Comparison of ENCODE assay signal across 23 mouse cellular contexts in the genomic region with DNA sequence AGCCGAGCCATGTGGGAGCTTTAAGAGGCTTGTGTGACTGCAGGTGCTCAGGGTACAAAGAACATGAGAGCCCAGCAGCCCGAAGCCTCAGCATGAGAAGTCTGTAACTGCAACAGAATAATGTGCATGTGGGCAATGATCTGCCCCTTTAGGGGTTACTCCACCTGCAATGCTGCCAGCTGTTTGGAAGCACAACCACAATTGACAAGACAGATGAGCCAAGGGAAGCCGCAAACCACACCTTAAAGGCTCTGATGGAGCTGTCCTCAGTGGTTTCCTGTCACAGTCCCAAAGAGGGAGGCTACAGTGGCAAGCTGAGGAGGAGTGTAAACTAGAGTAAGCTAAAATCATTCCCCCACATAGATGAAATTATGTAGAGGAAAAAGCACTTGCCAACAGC. TPM values are rescaled to one million over a fixed set of nuclear protein-coding genes. Genes with fewer than 3 reads are reported as not detected.
DNase-seq lines count a peak whose midpoint lies in the region; ATAC-seq and TF ChIP-seq lines count a peak whose summit lies in the region.
"Had no signal": no experiment of that assay in that cellular context is flagged by ENCODE, and none has a peak within 500 bp of the region (broad histone marks: within the 10 kb centered on the region; RNA-seq: fewer than 3 reads in every experiment).

No protein-coding gene starts in this region.

- DNase-seq in midbrain, embryonic 11.5 days (ENCODE audit: low spot score, missing footprints), result no peak
- DNase-seq in thymus, adult 2 months, result peak; percentile 84
- DNase-seq in lung, adult 2 months, result no peak
- DNase-seq in liver, embryonic 11.5 days (ENCODE audit: low spot score), result no peak
- DNase-seq: adrenal gland, adult 8-10 months; cerebellum, adult 11 months; forebrain, postnatal 0 days; heart, postnatal 14 days; kidney, postnatal 4 days; lung, postnatal 10 days had no signal

- H3K4me2 ChIP-seq in midbrain, embryonic 12.5 days (replicated peaks), result no peak overlapping the region
- no peak overlapping the region for H3K4me2 ChIP-seq in midbrain, embryonic 11.5 days
- H3K4me2 ChIP-seq in liver, embryonic 11.5 days, result no peak overlapping the region
- H3K4me2 ChIP-seq: embryonic facial prominence, embryonic 12.5 days; limb, embryonic 13.5 days; liver, embryonic 15.5 days; neural tube, embryonic 15.5 days had no signal

- no peak overlapping the region for H3K27ac ChIP-seq in midbrain, embryonic 12.5 days (replicated peaks)
- H3K27ac ChIP-seq in midbrain, embryonic 11.5 days (ENCODE audit: low read depth, low read length), result no peak overlapping the region
- H3K27ac ChIP-seq in thymus, adult 2 months (ENCODE audit: control insufficient read depth, insufficient read depth, low read length), result peak overlapping the region; percentile 80
- no peak overlapping the region for H3K27ac ChIP-seq in liver, embryonic 11.5 days (ENCODE audit: low read depth, low read length)
- H3K27ac ChIP-seq: embryonic facial prominence, embryonic 12.5 days; heart, embryonic 10.5 days; hindbrain, postnatal 0 days; limb, embryonic 13.5 days; liver, embryonic 15.5 days; neural tube, embryonic 15.5 days had no signal

- no peaks in the 10 kb centered on the region for H3K4me1 ChIP-seq in midbrain, embryonic 12.5 days
- H3K4me1 ChIP-seq in midbrain, embryonic 11.5 days (ENCODE audit: control insufficient read depth, insufficient read depth, low read length), result no peaks in the 10 kb centered on the region
- peaks cover 27% of the 10 kb centered on the region for H3K4me1 ChIP-seq in thymus, adult 2 months (replicated peaks; ENCODE audit: control insufficient read depth, insufficient read depth, low read length)
- H3K4me1 ChIP-seq in lung, adult 2 months (ENCODE audit: control insufficient read depth, insufficient read depth, low read length), result no peaks in the 10 kb centered on the region
- no peaks in the 10 kb centered on the region for H3K4me1 ChIP-seq in liver, embryonic 11.5 days (replicated peaks; ENCODE audit: control insufficient read depth, insufficient read depth, low read length)
- H3K4me1 ChIP-seq: embryonic facial prominence, embryonic 12.5 days; heart, embryonic 10.5 days; limb, embryonic 13.5 days; neural tube, embryonic 15.5 days had no signal

- WGBS in midbrain, embryonic 12.5 days, result 89% methylated on average over 3 of the region's 3 CpGs
- 93% methylated on average over 3 of the region's 3 CpGs for WGBS in midbrain, embryonic 11.5 days
- 5% methylated on average over 3 of the region's 3 CpGs for WGBS in thymus, adult 2 months
- WGBS in lung, adult 2 months, result 76% methylated on average over 3 of the region's 3 CpGs
- 66% methylated on average over 3 of the region's 3 CpGs for WGBS in liver, embryonic 11.5 days

- ATAC-seq in midbrain, embryonic 12.5 days (ENCODE audit: low FRiP score, low read depth), result no peak
- no peak for ATAC-seq in midbrain, embryonic 11.5 days (ENCODE audit: low FRiP score)
- peak; percentile 96 for ATAC-seq in granulocyte monocyte progenitor cell, adult 5-6 weeks (replicated peaks; ENCODE audit: poor library complexity, severe bottlenecking)
- no peak for ATAC-seq in erythroblast, adult 5-6 weeks (replicated peaks; ENCODE audit: low FRiP score, poor library complexity, severe bottlenecking)
- no peak for ATAC-seq in liver, embryonic 11.5 days (replicated peaks; ENCODE audit: low FRiP score)
- ATAC-seq: forebrain, postnatal 0 days; hindbrain, postnatal 0 days had no signal

- 0 out of 2 replicates have a peak overlapping the region, but pooled peaks have one; percentile 16 for H3K9ac ChIP-seq in midbrain, embryonic 12.5 days (replicated peaks)
- H3K9ac ChIP-seq in midbrain, embryonic 11.5 days (ENCODE audit: low read length), result no peak overlapping the region
- H3K9ac ChIP-seq in liver, embryonic 11.5 days (ENCODE audit: low read depth, low read length), result no peak overlapping the region
- H3K9ac ChIP-seq: embryonic facial prominence, embryonic 12.5 days; forebrain, postnatal 0 days; limb, embryonic 13.5 days; liver, embryonic 15.5 days; neural tube, embryonic 15.5 days had no signal

- no peaks in the 10 kb centered on the region for H3K27me3 ChIP-seq in midbrain, embryonic 12.5 days
- no peaks in the 10 kb centered on the region for H3K27me3 ChIP-seq in midbrain, embryonic 11.5 days (ENCODE audit: control insufficient read depth, insufficient read depth, low read length)
- H3K27me3 ChIP-seq in thymus, adult 2 months (ENCODE audit: control insufficient read depth, insufficient read depth, low read length), result no peaks in the 10 kb centered on the region
- no peaks in the 10 kb centered on the region for H3K27me3 ChIP-seq in liver, embryonic 11.5 days (replicated peaks; ENCODE audit: control insufficient read depth, insufficient read depth, low read length)
- H3K27me3 ChIP-seq: embryonic facial prominence, embryonic 12.5 days; limb, embryonic 13.5 days; liver, embryonic 15.5 days; neural tube, embryonic 15.5 days had no signal

- H3K9me3 ChIP-seq in midbrain, embryonic 12.5 days, result no peaks in the 10 kb centered on the region
- H3K9me3 ChIP-seq in midbrain, embryonic 11.5 days (ENCODE audit: control insufficient read depth, low read length), result no peaks in the 10 kb centered on the region
- no peaks in the 10 kb centered on the region for H3K9me3 ChIP-seq in liver, embryonic 11.5 days (ENCODE audit: control insufficient read depth, low read length)
- H3K9me3 ChIP-seq: embryonic facial prominence, embryonic 12.5 days; heart, embryonic 10.5 days; limb, embryonic 13.5 days; liver, embryonic 15.5 days; neural tube, embryonic 15.5 days had no signal

- no peak overlapping the region for H3K4me3 ChIP-seq in midbrain, embryonic 12.5 days
- H3K4me3 ChIP-seq in midbrain, embryonic 11.5 days (ENCODE audit: low read depth, low read length), result no peak overlapping the region
- H3K4me3 ChIP-seq in thymus, adult 2 months (ENCODE audit: control insufficient read depth, insufficient read depth, low read length), result no peak overlapping the region
- H3K4me3 ChIP-seq in lung, adult 2 months (replicated peaks; ENCODE audit: extremely low read depth, low read depth, low read length), result no peak overlapping the region
- H3K4me3 ChIP-seq in liver, embryonic 11.5 days (ENCODE audit: low read depth, low read length), result no peak overlapping the region
- H3K4me3 ChIP-seq: embryonic facial prominence, embryonic 12.5 days; heart, embryonic 10.5 days; limb, embryonic 13.5 days; liver, embryonic 15.5 days; neural tube, embryonic 15.5 days had no signal

- no peak for TF ChIP-seq POLR2A in thymus, adult 2 months (IDR thresholded peaks at IDR 0.05; ENCODE audit: control insufficient read depth, extremely low read depth, insufficient read depth, low read length, poor library complexity)
- TF ChIP-seq POLR2A in lung, adult 2 months (IDR thresholded peaks at IDR 0.05; ENCODE audit: borderline replicate concordance, extremely low read depth, low read depth, low read length), result no peak

- no peak for TF ChIP-seq CTCF in thymus, adult 2 months (IDR thresholded peaks at IDR 0.05; ENCODE audit: borderline replicate concordance, control insufficient read depth, extremely low read depth, insufficient read depth, low read length, poor library complexity)
- no peak for TF ChIP-seq CTCF in lung, adult 2 months (IDR thresholded peaks at IDR 0.05; ENCODE audit: insufficient read depth, low read length)

- H3K36me3 ChIP-seq in midbrain, embryonic 12.5 days, result no peaks in the 10 kb centered on the region
- H3K36me3 ChIP-seq in midbrain, embryonic 11.5 days (ENCODE audit: control insufficient read depth, insufficient read depth, low read length), result no peaks in the 10 kb centered on the region
- no peaks in the 10 kb centered on the region for H3K36me3 ChIP-seq in thymus, adult 2 months (ENCODE audit: control insufficient read depth, insufficient read depth, low read length)
- no peaks in the 10 kb centered on the region for H3K36me3 ChIP-seq in liver, embryonic 11.5 days (ENCODE audit: control insufficient read depth, insufficient read depth, low read length)
- H3K36me3 ChIP-seq: embryonic facial prominence, embryonic 12.5 days; heart, embryonic 10.5 days; limb, embryonic 13.5 days; liver, embryonic 15.5 days; neural tube, embryonic 15.5 days had no signal

RNA-seq across cellular contexts. Expression of a gene that starts 10.5 kb away (rescaled TPM):
- 0.07 and 0.14 TPM in 2 replicates for polyA plus RNA-seq in midbrain, embryonic 12.5 days (2016; fragmentation: Nextera tagmentation; extraction: Ambion mirVana)
- 0.12 TPM in 1 of 2 replicates, not detected in the other for polyA plus RNA-seq in midbrain, embryonic 11.5 days (2014; fragmentation: Nextera tagmentation; extraction: Ambion mirVana)
- total RNA-seq in granulocyte monocyte progenitor cell, adult 5-6 weeks (2014; fragmentation: Nextera tagmentation), result not detected in 2 replicates
- total RNA-seq in granulocyte monocyte progenitor cell, adult 5-6 weeks (2017), result not detected in 2 replicates
- 0.18 and 0.23 TPM in 2 replicates for polyA plus RNA-seq in thymus, adult 2 months (2012; rRNA removed)
- 0.05 and 0.06 TPM in 2 replicates for polyA plus RNA-seq in lung, adult 2 months (2012; rRNA removed)
- total RNA-seq in erythroblast, adult 5-6 weeks (2015; ENCODE audit: low replicate concordance), result 1.7 TPM in 1 of 2 replicates, not detected in the other
- 1.4 TPM in 1 of 2 replicates, not detected in the other for total RNA-seq in erythroblast, adult 5-6 weeks (2017; ENCODE audit: low replicate concordance)
- polyA plus RNA-seq in liver, embryonic 11.5 days (2014; fragmentation: Nextera tagmentation; extraction: Ambion mirVana), result 0.09 and 0.11 TPM in 2 replicates
- total RNA-seq: monocyte, adult 5-6 weeks had no signal

RNA-seq across cellular contexts. Expression of a gene that starts 17.4 kb away (rescaled TPM):
- polyA plus RNA-seq in midbrain, embryonic 12.5 days (2016; fragmentation: Nextera tagmentation; extraction: Ambion mirVana), result 38.4 and 38.6 TPM in 2 replicates
- 43.9 and 45.4 TPM in 2 replicates for polyA plus RNA-seq in midbrain, embryonic 11.5 days (2014; fragmentation: Nextera tagmentation; extraction: Ambion mirVana)
- total RNA-seq in granulocyte monocyte progenitor cell, adult 5-6 weeks (2014; fragmentation: Nextera tagmentation), result 97.2 and 123 TPM in 2 replicates
- total RNA-seq in granulocyte monocyte progenitor cell, adult 5-6 weeks (2017), result 118 and 137 TPM in 2 replicates
- 67.2 and 81.7 TPM in 2 replicates for polyA plus RNA-seq in thymus, adult 2 months (2012; rRNA removed)
- polyA plus RNA-seq in lung, adult 2 months (2012; rRNA removed), result 22.4 and 29.7 TPM in 2 replicates
- total RNA-seq in erythroblast, adult 5-6 weeks (2015; ENCODE audit: low replicate concordance), result 46.4 and 64.4 TPM in 2 replicates
- 52.9 and 60.9 TPM in 2 replicates for total RNA-seq in erythroblast, adult 5-6 weeks (2017; ENCODE audit: low replicate concordance)
- 86.9 and 95.9 TPM in 2 replicates for polyA plus RNA-seq in liver, embryonic 11.5 days (2014; fragmentation: Nextera tagmentation; extraction: Ambion mirVana)

RNA-seq across cellular contexts. Expression of a gene that starts 49.0 kb away (rescaled TPM):
- polyA plus RNA-seq in midbrain, embryonic 12.5 days (2016; fragmentation: Nextera tagmentation; extraction: Ambion mirVana), result 54.6 and 55.0 TPM in 2 replicates
- 53.5 and 55.8 TPM in 2 replicates for polyA plus RNA-seq in midbrain, embryonic 11.5 days (2014; fragmentation: Nextera tagmentation; extraction: Ambion mirVana)
- total RNA-seq in granulocyte monocyte progenitor cell, adult 5-6 weeks (2014; fragmentation: Nextera tagmentation), result 73.9 and 78.5 TPM in 2 replicates
- 185 and 291 TPM in 2 replicates for total RNA-seq in granulocyte monocyte progenitor cell, adult 5-6 weeks (2017)
- 53.6 and 69.1 TPM in 2 replicates for polyA plus RNA-seq in thymus, adult 2 months (2012; rRNA removed)
- 27.1 and 62.3 TPM in 2 replicates for polyA plus RNA-seq in lung, adult 2 months (2012; rRNA removed)
- total RNA-seq in erythroblast, adult 5-6 weeks (2015; ENCODE audit: low replicate concordance), result 25.6 and 25.9 TPM in 2 replicates
- 25.6 TPM in 2 replicates for total RNA-seq in erythroblast, adult 5-6 weeks (2017; ENCODE audit: low replicate concordance)
- polyA plus RNA-seq in liver, embryonic 11.5 days (2014; fragmentation: Nextera tagmentation; extraction: Ambion mirVana), result 68.9 and 75.3 TPM in 2 replicates

RNA-seq across cellular contexts. Expression of a gene that starts 51.4 kb away (rescaled TPM):
- polyA plus RNA-seq in midbrain, embryonic 12.5 days (2016; fragmentation: Nextera tagmentation; extraction: Ambion mirVana), result 0.06 TPM in 1 of 2 replicates, not detected in the other
- 0.29 and 0.44 TPM in 2 replicates for polyA plus RNA-seq in midbrain, embryonic 11.5 days (2014; fragmentation: Nextera tagmentation; extraction: Ambion mirVana)
- total RNA-seq in granulocyte monocyte progenitor cell, adult 5-6 weeks (2014; fragmentation: Nextera tagmentation), result not detected in 2 replicates
- total RNA-seq in granulocyte monocyte progenitor cell, adult 5-6 weeks (2017), result not detected in 2 replicates
- polyA plus RNA-seq in thymus, adult 2 months (2012; rRNA removed), result not detected in 2 replicates
- polyA plus RNA-seq in lung, adult 2 months (2012; rRNA removed), result not detected in 2 replicates
- total RNA-seq in erythroblast, adult 5-6 weeks (2015; ENCODE audit: low replicate concordance), result not detected in 2 replicates
- total RNA-seq in erythroblast, adult 5-6 weeks (2017; ENCODE audit: low replicate concordance), result 0.77 and 0.84 TPM in 2 replicates
- polyA plus RNA-seq in liver, embryonic 11.5 days (2014; fragmentation: Nextera tagmentation; extraction: Ambion mirVana), result 8.3 and 9.6 TPM in 2 replicates
- total RNA-seq: adrenal gland, adult 8-10 months; forebrain, postnatal 0 days; heart, postnatal 14 days; hindbrain, postnatal 0 days; layer of hippocampus, postnatal 10 days; monocyte, adult 5-6 weeks had no signal
- polyA plus RNA-seq: cortical plate, adult 2 months; forebrain, postnatal 0 days; hindbrain, postnatal 0 days; kidney, embryonic 14.5 days; neural tube, embryonic 15.5 days had no signal
